Mouse (Mus musculus): ENCODE results near the gene Znhit2.

GRCm38 (mm10) chr19:6035966-6036585 lies 24.9 kb upstream of the Znhit2 start:
- TF ChIP-seq CTCF (IDR thresholded peaks at IDR 0.05; ENCODE audit: extremely low read depth, insufficient read depth, insufficient read length, insufficient replicate concordance) (no peak), POLR2A (IDR thresholded peaks at IDR 0.05; ENCODE audit: low read depth, low read length) (no peak)
